Mouse (Mus musculus) common myeloid progenitor, adult 5-6 weeks (primary cell): ENCODE data around the gene Cabin1. TPM values are rescaled to one million over a fixed set of nuclear protein-coding genes. Genes with fewer than 3 reads are reported as not detected.

Experiments
- ATAC-seq: replicated peaks from 2 replicates; pipeline ENCODE4 v1.8.0; 2016; ENCODE audit warnings: low read depth, mild to moderate bottlenecking, moderate TSS enrichment, inconsistent platforms; ENCODE audit not compliant: poor library complexity, severe bottlenecking
- total RNA-seq: library from RNA; stranded (forward); fragments of 200-1000, 187-1606 nt; gene quantifications from 2 replicates; pipeline ENCODE4 v1.2.3, GENCODE M21; 2017

Gene Cabin1
- total RNA-seq, result 23.0 and 38.6 TPM in 2 replicates

- peak; percentile 98 for ATAC-seq
Measured at GRCm38 (mm10) chr10:75763682-75764518, at the start of gene Cabin1. Gene Cabin1 (minus strand): TSS chr10:75764341.

- no peak for ATAC-seq
Measured at GRCm38 (mm10) chr10:75804217-75804616, 40.1 kb upstream of the Cabin1 start.

GRCm38 (mm10) chr10:75798176-75798696 lies 34.1 kb upstream of the Cabin1 start, which contains the start of gene Gstt1:
Gene Gstt1 (minus strand): TSS chr10:75798584.
- ATAC-seq, result peak; percentile 79

- peak; percentile 76 for ATAC-seq
Measured at GRCm38 (mm10) chr10:75797619-75798175, 33.6 kb upstream of the Cabin1 start.

- ATAC-seq, result no peak
Measured at GRCm38 (mm10) chr10:75796731-75797516, 32.8 kb upstream of the Cabin1 start.

GRCm38 (mm10) chr10:75794880-75795279 lies 30.7 kb upstream of the Cabin1 start:
- ATAC-seq, result no peak

- ATAC-seq, result peak; percentile 81
Measured at GRCm38 (mm10) chr10:75790773-75791172, 26.6 kb upstream of the Cabin1 start.

GRCm38 (mm10) chr10:75789841-75790240 lies 25.7 kb upstream of the Cabin1 start:
- ATAC-seq, result no peak

GRCm38 (mm10) chr10:75789081-75789735 lies 25.1 kb upstream of the Cabin1 start:
- ATAC-seq, result no peak

- ATAC-seq, result no peak
Measured at GRCm38 (mm10) chr10:75788277-75788676, 24.1 kb upstream of the Cabin1 start.

GRCm38 (mm10) chr10:75785442-75785841 lies 21.3 kb upstream of the Cabin1 start:
- ATAC-seq, result no peak

- ATAC-seq, result peak; percentile 91
Measured at GRCm38 (mm10) chr10:75780769-75781578, 16.8 kb upstream of the Cabin1 start, which contains the start of the genes Gm20441 and Gstt3. Gene Gm20441 (minus strand): TSS chr10:75780954. Gene Gstt3 (minus strand): TSS chr10:75781414.

GRCm38 (mm10) chr10:75779206-75780174 lies 15.3 kb upstream of the Cabin1 start:
- no peak for ATAC-seq

GRCm38 (mm10) chr10:75777885-75778284 lies 13.7 kb upstream of the Cabin1 start:
- ATAC-seq, result no peak

- no peak for ATAC-seq
Measured at GRCm38 (mm10) chr10:75776562-75776961, 12.4 kb upstream of the Cabin1 start.

GRCm38 (mm10) chr10:75774587-75774986 lies 10.4 kb upstream of the Cabin1 start:
- ATAC-seq, result no peak

- no peak for ATAC-seq
Measured at GRCm38 (mm10) chr10:75774102-75774501, 10.0 kb upstream of the Cabin1 start.
